Mouse (Mus musculus) adrenal gland, postnatal 14 days (tissue): ENCODE results near the gene Srpk1. TPM values are rescaled to one million over a fixed set of nuclear protein-coding genes. Genes with fewer than 3 reads are reported as not detected.
A peak's percentile ranks its signal among the peaks of the same experiment; 100 is the strongest.
"Not testable (repeated sequence)": the region's sequence is repeated elsewhere in the genome, so short reads cannot be mapped to it uniquely, and the experiment has no call there.

ENCODE experiments used
- DNase-seq: peaks from one replicate; pipeline ENCODE4 v3.0.0; 2021; ENCODE audit warnings: mixed read lengths
- microRNA-seq, 2 experiments: library from miRNA; unstranded; fragments of <30 nt; microRNA quantifications; one replicate each; pipeline ENCODE4 v1.2.0; 2021
- total RNA-seq: library from RNA; stranded (reverse); gene quantifications from 2 replicates; pipeline ENCODE4 v1.2.3, GENCODE M21; 2021

Srpk1 gene
- total RNA-seq, 1 experiment from 2014 or later, result 57.1 TPM

DNA sequence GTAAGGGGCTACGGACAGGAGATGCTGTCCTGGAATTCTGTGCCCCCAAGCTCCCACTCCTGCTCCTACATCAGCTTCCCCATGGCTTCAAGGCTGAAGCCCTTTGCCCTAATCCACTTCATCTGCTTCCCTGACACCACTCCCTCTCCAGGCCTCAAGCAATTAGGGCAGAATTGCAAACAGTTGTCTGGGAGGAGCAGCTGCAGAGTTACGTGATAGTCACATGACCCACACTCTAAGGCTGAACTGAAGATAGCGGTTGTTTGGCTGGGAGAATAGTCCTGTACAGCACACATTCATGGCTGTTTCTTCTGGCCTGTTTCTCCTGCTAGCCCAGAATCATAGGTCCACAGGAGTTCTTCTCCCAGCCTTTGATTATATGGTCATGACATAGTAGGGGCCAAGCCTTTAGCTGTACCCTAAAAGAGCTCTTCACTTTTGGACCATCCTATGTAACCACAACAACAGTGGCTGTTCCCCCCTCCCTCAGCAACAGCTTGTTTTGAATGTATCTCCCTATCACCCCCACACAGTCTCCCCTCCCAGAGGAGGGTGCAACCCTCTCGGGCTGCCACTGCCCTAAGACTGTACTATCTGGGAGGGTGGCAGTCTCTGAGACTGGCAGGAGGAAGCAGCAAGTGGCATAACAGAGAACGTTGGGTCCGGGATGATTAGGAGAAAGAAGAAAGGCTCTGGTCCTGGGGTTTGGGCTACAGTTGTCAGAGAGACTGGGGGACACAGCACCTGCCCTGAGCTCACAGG, 65.7 kb downstream of the Srpk1 start:
- no peak for DNase-seq

- DNase-seq, result not testable (repeated sequence)
These were observed 68.5 kb downstream of the Srpk1 start for GRCm38 (mm10) chr17:28554021-28554420.

DNA sequence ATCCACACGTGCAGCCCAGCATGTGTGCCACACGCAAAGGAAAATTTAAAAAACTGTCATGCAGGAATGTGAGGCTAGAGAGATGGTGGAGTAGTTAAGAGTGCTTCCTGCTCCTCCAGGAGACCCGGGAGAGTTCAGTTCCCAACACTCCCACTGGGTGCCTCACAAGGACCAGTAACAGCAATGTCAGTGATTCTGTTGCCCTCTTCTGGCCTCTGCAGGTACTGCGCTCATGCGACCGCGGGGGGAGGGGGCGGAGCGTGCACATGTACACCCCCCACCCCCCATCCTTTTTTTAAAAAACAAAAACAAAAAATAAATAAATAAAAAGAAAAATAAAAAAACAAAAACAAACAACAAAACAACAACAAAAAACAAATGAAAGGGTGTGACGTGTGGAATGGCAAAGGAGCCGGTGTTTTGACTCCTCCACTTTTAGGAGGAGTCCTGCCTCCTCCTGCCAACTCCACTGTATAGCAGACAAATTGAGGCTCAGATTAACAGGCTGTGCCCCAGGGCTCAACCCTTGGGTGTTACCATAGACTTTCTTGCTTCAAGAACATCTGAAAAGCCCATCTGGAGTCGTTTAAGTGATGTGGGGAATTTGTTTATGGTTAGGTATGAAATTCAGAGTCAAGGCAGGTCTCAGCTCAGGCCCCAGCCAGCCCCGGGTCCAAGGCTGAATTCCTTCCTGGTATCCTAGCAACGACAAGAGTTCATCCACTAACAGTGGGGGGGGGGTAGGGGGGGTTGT, 69.3 kb downstream of the Srpk1 start:
- peak; percentile 85 for DNase-seq

- DNase-seq, result no peak
These were observed 73.4 kb downstream of the Srpk1 start, which contains the start of gene Clpsl2 for GRCm38 (mm10) chr17:28549111-28549510. Gene Clpsl2, plus strand, starts transcription at chr17:28549411.

GRCm38 (mm10) chr17:28548550-28548949, 74.0 kb downstream of the Srpk1 start:
- no peak for DNase-seq

DNA sequence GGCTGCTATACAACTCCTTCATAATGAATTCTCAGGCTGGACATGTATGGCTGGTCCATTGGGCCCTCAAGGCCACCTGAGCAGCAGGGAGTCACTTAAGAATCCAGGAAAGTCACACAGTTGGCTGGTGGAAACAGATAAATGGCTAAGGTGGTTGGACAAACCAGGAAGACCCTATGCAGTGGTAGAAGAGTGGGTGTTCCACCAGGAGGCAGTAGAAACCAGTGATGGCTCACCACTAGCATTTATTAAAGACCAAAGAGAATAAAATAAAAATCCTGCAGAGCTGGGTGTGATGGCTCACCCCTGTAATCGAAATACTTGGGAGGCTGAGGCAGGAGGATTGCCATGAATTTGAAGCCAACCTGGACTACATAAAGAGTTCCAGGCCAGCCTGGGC, 75.6 kb downstream of the Srpk1 start:
- DNase-seq, result peak; percentile 48

DNA sequence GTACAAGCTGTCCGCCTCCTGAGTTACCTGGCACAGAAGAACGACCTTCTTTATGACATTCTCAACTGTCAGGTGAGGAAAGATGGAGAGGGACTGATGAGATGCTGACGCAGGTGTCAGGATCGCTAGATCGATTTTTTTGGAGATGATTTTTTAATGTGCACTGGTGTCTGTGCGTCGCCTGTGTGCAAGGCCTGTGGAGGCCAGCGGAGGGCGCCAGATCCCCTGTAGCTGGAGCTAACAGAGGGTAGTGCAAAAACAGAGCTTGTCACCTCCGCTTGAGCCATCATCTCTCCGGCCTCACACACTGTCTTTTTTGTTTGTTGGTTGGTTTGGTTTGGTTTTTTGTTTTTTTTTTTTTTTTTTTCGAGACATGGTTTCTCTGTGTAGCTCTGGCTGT, 84.6 kb downstream of the Srpk1 start:
- DNase-seq, result no peak

Small RNA genes within 50 kb of the gene (microRNA-seq; reads per million reads assigned to microRNA genes)
- gene Mir6969, result 0 to 0.43 reads per million in 2 experiments

Other genes with a start within 250 kb of the Srpk1 start
- gene Fkbp5, start 105.2 kb downstream of the Srpk1 start, total RNA-seq, result 73.0 and 118 TPM in 2 replicates
- not detected in 2 replicates for gene Armc12, start 91.9 kb downstream of the Srpk1 start, total RNA-seq
- gene Clpsl2, start 73.3 kb downstream of the Srpk1 start, total RNA-seq, result not detected in 2 replicates
- gene Clps, start 61.9 kb downstream of the Srpk1 start, total RNA-seq, result not detected in 2 replicates
- gene Lhfpl5, start 47.1 kb downstream of the Srpk1 start, total RNA-seq, result 1.7 and 3.3 TPM in 2 replicates
- gene Slc26a8, start 67.5 kb upstream of the Srpk1 start, total RNA-seq, result 1.3 and 2.9 TPM in 2 replicates
- gene Mapk14, start 68.6 kb upstream of the Srpk1 start, total RNA-seq, result 69.1 and 76.3 TPM in 2 replicates
- 1.2 and 2.0 TPM in 2 replicates for gene AC170998.1, start 103.4 kb upstream of the Srpk1 start, total RNA-seq
- gene Mapk13, start 146.6 kb upstream of the Srpk1 start, total RNA-seq, result 48.0 and 62.9 TPM in 2 replicates
- 62.6 and 64.5 TPM in 2 replicates for gene Brpf3, start 178.4 kb upstream of the Srpk1 start, total RNA-seq
- gene Pnpla1, start 235.7 kb upstream of the Srpk1 start, total RNA-seq, result 0.15 TPM in 1 of 2 replicates, not detected in the other